ENCODE assay signal across 27 mouse cellular contexts in the genomic region with DNA sequence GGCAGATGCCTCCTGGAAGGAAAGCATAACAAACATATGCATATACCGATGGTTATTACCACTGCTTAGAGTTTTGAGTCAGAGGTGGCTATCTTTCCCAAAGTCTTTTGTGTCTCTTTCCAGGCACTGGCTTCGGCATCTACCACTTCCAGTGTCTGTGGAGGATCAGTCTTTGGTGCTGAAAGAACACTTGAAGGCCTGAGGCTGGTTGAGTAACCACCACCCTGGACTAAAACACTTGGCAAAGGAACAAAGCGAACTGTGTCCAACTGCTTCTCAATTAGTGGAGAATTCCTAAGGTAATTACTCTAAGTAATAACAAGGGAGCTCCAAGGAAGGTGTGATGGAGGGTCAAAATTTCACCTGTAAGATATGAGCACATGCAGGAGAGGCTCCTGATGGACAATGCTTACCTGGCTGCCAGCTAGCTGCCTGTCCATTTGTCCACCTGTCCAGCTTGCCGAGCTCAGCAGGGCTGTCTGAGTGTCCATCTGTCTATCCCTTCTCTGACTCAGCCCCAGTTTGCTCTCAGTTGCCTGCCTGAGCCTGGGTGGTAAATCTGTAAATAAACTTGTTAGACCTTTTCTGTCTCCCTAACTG.
DNase-seq lines count a peak whose midpoint lies in the region; TF ChIP-seq lines count a peak whose summit lies in the region.
"Had no signal": no experiment of that assay in that cellular context is flagged by ENCODE, and none has a peak within 500 bp of the region (broad histone marks: within the 10 kb centered on the region; RNA-seq: fewer than 3 reads in every experiment).

No protein-coding gene starts in this region.

- no peak overlapping the region for H3K4me3 ChIP-seq in lung, adult 2 months (replicated peaks; ENCODE audit: extremely low read depth, low read depth, low read length)
- H3K4me3 ChIP-seq in cerebellum, adult 2 months (replicated peaks; ENCODE audit: insufficient read depth, low read depth, low read length) = no peak overlapping the region
- H3K4me3 ChIP-seq: embryonic facial prominence, embryonic 12.5 days; erythroblast, embryonic 14.5 days; forebrain, embryonic 15.5 days; heart, embryonic 13.5 days; hindbrain, embryonic 12.5 days; kidney, embryonic 15.5 days; limb, embryonic 15.5 days; lung, embryonic 15.5 days; midbrain, embryonic 15.5 days; myocyte; neural tube, embryonic 13.5 days had no signal

- no peak for TF ChIP-seq CTCF in lung, adult 2 months (IDR thresholded peaks at IDR 0.05; ENCODE audit: insufficient read depth, low read length)
- TF ChIP-seq CTCF in cerebellum, adult 2 months (IDR thresholded peaks at IDR 0.05; ENCODE audit: borderline replicate concordance, insufficient read depth, low read depth, low read length) = no peak

- peak; percentile 12 for DNase-seq in lung, adult 2 months
- no peak for DNase-seq in lung, postnatal 10 days
- peak; percentile 75 for DNase-seq in brain, adult 2 months (ENCODE audit: low read depth, low spot score)
- peak; percentile 61 to 74 for DNase-seq in cerebellum, adult 2 months
- DNase-seq in cerebellum, postnatal 25 days = peak; percentile 41 to 57
- DNase-seq in kidney, postnatal 4 days = no peak
- no peak for DNase-seq in thymus, postnatal 36 days
- DNase-seq: adrenal gland, adult 8-10 months; gastrocnemius, postnatal 10 days; heart, adult 18-20 months; heart, postnatal 14 days; kidney, adult 11 months; left cerebral cortex, postnatal 4 days; thymus, adult 2 months had no signal

- WGBS in lung, adult 2 months = 61% methylated on average over 4 of the region's 4 CpGs
- WGBS in cerebellum, adult 2 months = 37% methylated on average over 4 of the region's 4 CpGs

- no peaks in the 10 kb centered on the region; the same call in 1 of the 2 replicates for H3K27me3 ChIP-seq in cerebellum, adult 2 months (ENCODE audit: control insufficient read depth, insufficient read depth, low read length)
- H3K27me3 ChIP-seq: embryonic facial prominence, embryonic 12.5 days; forebrain, embryonic 15.5 days; heart, embryonic 13.5 days; hindbrain, embryonic 12.5 days; kidney, embryonic 15.5 days; limb, embryonic 15.5 days; lung, embryonic 15.5 days; midbrain, embryonic 15.5 days; neural tube, embryonic 13.5 days had no signal

- no peak overlapping the region for H3K27ac ChIP-seq in cerebellum, adult 2 months (ENCODE audit: insufficient read depth, low read length)
- H3K27ac ChIP-seq: embryonic facial prominence, embryonic 12.5 days; heart, embryonic 13.5 days; hindbrain, embryonic 12.5 days; kidney, embryonic 15.5 days; limb, embryonic 15.5 days; liver, embryonic 14.5 days; lung, embryonic 15.5 days; midbrain, embryonic 15.5 days; neural tube, embryonic 13.5 days; stomach, postnatal 0 days had no signal

- peaks cover 2% of the 10 kb centered on the region for H3K4me1 ChIP-seq in lung, adult 2 months (ENCODE audit: control insufficient read depth, insufficient read depth, low read length)
- H3K4me1 ChIP-seq in cerebellum, adult 2 months (ENCODE audit: control insufficient read depth, insufficient read depth, low read length) = peaks cover 14% of the 10 kb centered on the region; the same call in 1 of the 2 replicates
- H3K4me1 ChIP-seq: embryonic facial prominence, embryonic 12.5 days; hindbrain, embryonic 12.5 days; kidney, embryonic 15.5 days; limb, embryonic 15.5 days; lung, embryonic 15.5 days; midbrain, embryonic 15.5 days had no signal

- TF ChIP-seq POLR2A in lung, adult 2 months (IDR thresholded peaks at IDR 0.05; ENCODE audit: borderline replicate concordance, extremely low read depth, low read depth, low read length) = no peak
- TF ChIP-seq POLR2A in cerebellum, adult 2 months (IDR thresholded peaks at IDR 0.05; ENCODE audit: borderline replicate concordance, insufficient read depth, low read length) = no peak

Comparison
In these comparisons a context has a peak if more than half of its experiments do, and no peak if none do; other contexts are left out.
1. DNase-seq: peak in lung, adult 2 months (single experiment), brain, adult 2 months (single experiment), cerebellum, adult 2 months (2 of 2) and cerebellum, postnatal 25 days (2 of 2); none in lung, postnatal 10 days (single experiment), kidney, postnatal 4 days (0 of 2) and thymus, postnatal 36 days (0 of 2).